Mouse (Mus musculus): ENCODE measurements around the gene Gldc. TPM values are rescaled to one million over a fixed set of nuclear protein-coding genes. Genes with fewer than 3 reads are reported as not detected.

Gene Gldc
- polyA plus RNA-seq (2015; fragmentation: Nextera tagmentation; extraction: Ambion mirVana) = 2.0 and 2.6 TPM in 2 replicates

GRCm38 (mm10) chr19:30174919-30175571 lies at the start of gene Gldc:
TSS of gene Gldc (minus strand) at chr19:30175429.

Other genes with a start within 250 kb of the Gldc start
- not detected in 2 replicates for gene Trpd52l3, start 171.6 kb downstream of the Gldc start, polyA plus RNA-seq (2015; fragmentation: Nextera tagmentation; extraction: Ambion mirVana)
- 29.2 and 34.0 TPM in 2 replicates for gene Uhrf2, start 144.9 kb downstream of the Gldc start, polyA plus RNA-seq (2015; fragmentation: Nextera tagmentation; extraction: Ambion mirVana)
- 3.3 and 3.6 TPM in 2 replicates for gene Mbl2, start 57.5 kb upstream of the Gldc start, polyA plus RNA-seq (2015; fragmentation: Nextera tagmentation; extraction: Ambion mirVana)